Mouse (Mus musculus): Measurements from ENCODE around the gene Rab11fip4.
A peak's percentile ranks its signal among the peaks of the same experiment; 100 is the strongest.

Gene Rab11fip4

DNA sequence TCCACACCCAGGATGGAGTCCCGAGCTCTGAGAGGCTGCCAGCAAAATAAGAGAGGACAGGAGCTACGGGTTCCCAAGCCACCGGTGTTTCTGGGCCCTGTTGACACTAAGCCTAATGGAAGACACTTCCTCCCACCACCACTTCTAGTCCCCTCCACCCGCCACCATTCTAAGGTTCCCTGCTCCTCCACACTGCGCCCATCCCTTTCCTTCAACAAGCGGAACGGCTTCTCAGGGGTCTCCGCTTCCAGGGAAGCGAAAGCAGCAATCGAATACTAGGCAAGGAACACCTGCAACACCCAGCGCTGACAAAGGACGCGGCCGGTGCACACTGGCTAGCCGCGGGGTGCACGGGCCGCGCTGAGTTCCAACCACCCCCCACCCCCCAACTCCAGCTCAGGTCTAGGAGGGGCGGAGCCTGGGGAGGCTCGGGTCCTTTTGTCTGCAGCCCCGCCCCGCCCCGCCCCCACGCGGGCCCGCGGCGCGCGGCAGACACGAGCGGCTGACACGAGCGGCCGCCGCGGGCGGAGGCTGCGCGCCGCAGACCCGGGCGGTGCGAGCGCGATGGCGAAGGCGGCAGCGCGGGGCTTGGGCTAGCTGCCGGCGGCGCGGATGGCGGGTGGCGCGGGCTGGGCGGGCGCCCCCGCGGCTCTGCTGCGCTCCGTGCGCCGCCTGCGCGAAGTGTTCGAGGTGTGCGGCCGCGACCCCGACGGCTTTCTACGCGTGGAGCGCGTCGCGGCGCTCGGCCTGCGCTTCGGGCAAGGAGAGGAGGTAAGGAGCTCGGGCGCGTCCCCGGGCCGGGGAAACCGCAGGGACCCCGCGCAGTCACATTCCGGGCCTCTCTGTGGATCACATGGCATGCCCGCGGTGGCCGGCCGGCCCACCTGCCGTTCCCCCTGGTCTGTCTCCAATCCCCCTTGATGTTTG, at the start of gene Rab11fip4:
Rab11fip4 (plus strand) TSS at position 549 of the 927 bp plus-strand sequence.
- DNase-seq (ENCODE audit: low read depth), result no peak

DNA sequence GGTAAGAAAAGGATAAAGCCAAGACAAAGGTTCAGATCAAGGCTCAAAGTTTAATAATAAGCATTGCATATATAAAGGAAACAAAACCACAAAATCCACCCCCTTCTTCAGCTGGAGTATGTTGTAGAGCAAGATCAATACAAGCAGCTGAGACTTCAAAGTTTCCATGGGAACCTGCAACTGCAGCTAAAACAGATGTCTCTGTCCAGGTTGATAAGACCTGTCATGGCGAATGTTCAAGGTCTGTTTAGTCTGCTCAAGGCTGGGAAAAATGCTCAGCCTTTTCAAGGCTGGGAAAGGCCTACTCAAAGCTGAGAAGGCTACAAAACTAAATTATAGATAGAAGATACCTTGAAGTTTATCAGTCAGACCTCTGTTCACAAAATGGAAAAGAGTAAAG, 38.4 kb upstream of the Rab11fip4 start:
- no peak for DNase-seq (ENCODE audit: low read depth)

DNA sequence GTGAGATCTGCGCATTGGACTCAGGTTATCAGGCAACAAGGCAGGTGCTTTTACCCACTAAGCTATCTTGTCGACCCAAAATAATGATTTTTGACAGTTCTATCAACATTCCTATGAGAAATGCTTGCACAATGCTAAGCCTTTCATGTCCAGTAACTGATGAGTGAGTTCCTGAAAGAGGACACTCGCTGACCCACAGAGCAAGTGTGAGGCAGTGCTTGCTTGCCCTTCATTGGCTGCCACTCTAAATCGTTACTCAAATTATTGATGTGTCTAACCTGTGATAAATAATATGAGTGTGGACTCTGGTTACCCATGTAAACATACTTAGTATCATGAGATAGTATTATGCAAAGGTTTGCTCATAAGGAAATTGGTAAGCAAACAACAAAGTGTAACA, 30.5 kb upstream of the Rab11fip4 start:
- DNase-seq (ENCODE audit: low read depth), result no peak

DNA sequence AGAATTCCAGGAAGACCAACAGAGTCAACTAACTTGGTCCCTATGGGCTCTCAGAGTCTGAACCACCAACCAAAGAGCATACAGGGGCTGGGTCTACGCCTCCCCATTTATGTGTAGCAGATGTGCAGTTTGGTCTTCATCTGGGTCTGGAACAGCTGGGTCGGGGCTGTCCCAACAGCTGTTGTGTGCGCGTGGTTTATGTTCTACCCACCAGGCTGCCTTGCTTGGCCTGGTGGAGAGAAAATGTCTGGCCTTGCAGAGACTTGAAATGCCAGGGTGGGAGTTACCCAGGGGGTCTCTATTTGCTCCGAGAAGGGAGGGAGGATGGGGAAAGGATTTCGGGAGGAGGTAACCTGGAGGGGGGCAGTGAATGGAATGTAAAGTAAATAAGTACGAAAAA, 27.5 kb upstream of the Rab11fip4 start:
- no peak for DNase-seq (ENCODE audit: low read depth)

DNA sequence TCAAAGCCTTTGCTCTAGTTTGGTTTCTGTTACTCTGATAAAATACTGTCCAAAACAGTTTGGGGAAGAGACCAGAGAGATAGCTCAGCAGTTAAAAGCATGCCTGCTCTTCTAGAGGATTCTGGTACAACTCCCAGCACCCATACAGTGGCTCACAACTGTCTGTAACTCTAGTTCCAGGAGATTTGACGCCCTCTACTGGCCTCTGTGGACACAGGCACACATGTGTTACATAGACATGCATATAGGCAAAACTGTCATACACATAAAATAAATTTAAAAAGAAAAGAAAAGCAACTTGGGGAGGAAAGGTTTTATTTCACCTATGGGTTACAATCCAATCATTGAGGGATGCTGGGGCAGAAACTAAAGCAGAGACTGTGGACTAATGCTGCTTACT, 24.1 kb upstream of the Rab11fip4 start:
- no peak for DNase-seq (ENCODE audit: low read depth)

DNA sequence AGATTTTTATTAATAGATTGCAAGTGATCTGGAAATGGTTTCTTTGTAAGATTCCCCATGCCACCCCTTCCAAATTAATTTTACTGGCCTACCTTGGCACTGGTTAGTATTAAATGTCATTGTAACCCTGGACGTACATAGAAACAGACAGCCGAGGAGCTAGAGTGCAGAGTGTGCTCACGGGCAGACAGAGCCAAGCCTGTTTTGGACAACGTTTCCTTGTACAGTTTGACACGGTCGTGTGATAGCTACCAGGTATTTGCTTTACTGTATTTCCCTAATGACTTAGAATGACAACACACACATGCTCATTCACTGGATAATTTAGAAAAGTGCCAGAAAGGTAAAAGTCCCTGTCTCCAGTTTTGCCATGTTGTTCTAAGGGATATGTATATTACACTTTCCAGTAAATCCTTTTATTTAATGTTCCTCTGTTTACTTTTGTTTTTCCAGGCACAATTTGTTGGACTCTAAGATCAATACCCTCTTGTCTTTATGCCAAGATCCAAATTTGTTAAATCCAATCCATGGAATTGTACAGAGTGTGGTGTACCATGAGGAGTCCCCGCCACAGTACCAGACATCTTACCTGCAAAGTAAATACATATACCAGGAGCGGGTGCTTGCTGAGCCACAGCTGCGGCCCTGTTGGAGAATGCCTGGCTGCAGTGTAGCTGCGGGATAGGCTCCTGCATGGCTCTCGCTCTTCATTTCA, 22.7 kb upstream of the Rab11fip4 start:
- no peak for DNase-seq (ENCODE audit: low read depth)

DNA sequence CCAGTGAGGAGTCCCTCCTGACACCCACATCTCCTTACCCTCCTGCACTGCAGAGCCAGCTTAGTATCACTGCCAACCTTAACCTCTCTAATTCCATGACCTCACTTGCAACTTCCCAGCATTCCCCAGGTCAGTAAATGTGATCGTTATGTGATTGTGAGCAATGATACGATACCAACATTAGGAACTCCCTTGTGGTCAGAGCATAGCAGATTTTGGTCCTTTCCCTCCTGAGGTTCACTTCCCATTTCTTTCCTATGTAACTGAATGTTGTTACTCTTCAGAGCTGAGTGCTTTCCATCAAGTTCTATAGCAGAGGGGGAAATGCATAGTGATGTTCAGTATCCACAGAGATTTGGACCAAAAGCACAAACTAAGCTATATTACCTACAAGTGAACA, 20.7 kb upstream of the Rab11fip4 start:
- no peak for DNase-seq (ENCODE audit: low read depth)

DNA sequence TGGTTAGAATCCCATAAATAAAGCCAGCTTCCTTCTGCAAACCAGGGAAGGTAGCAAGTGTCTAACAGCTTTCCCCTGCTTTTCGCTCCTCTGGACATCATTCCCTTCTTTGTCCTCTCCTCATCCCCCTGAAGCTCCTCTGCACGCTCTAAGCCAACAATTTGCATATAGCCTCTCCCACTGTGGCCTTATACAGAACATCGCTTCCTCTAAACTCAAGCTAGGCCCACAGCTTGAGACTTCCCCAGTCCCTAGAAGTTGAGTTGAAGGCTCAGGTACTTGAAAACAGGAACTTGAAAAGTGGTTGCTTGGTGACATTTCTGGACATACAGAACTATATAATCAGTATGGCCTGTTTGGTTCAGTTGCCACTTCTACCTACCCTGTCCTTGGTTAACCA, 17.2 kb upstream of the Rab11fip4 start:
- DNase-seq (ENCODE audit: low read depth), result no peak

DNA sequence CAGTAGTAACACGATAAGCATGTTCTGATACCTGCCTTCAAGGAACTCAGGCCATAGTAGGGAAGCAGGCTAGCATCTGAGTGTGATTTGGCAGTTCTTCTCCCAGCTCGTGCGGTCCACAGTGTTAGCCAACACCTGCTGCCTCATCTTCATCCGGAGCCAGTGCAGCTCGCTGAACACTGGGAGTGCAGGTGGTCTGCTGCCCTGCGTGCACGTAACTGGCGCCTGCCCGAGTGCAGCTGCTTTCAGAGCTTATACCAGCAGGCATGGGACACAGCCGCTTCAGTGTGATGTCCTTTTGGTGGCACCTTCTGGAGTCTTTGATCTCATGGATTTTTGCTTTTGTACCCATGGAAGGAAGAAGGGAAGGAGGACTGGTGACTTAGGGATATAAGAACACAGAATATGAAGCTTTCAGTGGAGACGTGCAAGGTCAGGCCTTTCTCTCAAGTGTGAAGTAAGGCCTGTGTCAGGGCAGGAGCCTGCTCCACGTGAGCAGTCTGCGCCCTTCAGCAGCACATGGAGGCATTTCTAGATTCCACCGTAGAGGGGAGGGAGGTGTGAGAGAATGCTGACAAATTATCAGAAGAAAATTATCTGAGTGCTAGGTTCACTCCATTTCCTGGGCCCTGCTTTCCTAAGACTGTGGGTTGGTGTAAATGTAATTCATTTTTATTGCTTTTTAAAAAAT, 15.5 kb upstream of the Rab11fip4 start:
- no peak for DNase-seq (ENCODE audit: low read depth)

DNA sequence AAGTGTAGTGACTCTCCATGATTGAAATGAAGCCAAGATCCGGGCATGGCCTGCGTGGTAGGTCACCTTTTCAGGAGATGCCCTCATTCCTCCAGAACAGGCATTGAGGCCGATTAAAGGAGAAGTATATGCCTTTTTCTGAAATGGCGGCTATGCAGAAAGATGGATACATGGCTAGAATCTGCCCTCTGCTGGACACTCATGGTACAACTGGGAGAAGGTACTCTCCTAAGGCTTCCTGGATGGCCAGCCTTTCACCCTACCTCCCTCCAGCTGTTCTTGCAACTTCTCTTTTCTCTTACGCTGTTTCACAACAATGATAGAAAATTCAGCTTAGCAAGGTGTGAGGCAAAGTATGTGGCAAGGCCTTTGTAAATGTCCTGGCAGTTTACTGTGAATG, 13.3 kb upstream of the Rab11fip4 start:
- peak; percentile 90 for DNase-seq (ENCODE audit: low read depth)

DNA sequence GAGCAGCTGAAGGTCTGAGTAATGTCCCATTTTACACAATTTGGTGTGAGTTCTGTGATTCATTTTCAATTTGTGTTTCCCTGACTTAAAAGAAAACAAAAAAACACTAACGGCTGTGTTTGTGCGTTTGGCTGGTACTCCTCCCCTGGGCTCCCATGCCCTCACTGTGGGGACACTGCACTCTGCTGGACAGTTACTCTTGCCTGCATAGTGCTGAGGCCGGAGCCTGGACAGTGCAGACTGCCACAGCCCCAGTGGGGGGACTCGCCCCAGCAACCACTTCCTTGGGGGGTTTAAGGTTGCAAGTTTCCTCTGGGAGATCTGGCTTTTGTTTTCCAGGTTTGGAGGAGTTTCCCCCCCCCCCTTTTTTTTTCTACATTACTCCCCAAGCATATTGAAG, 10.4 kb upstream of the Rab11fip4 start:
- DNase-seq (ENCODE audit: low read depth), result peak; percentile 12

DNA sequence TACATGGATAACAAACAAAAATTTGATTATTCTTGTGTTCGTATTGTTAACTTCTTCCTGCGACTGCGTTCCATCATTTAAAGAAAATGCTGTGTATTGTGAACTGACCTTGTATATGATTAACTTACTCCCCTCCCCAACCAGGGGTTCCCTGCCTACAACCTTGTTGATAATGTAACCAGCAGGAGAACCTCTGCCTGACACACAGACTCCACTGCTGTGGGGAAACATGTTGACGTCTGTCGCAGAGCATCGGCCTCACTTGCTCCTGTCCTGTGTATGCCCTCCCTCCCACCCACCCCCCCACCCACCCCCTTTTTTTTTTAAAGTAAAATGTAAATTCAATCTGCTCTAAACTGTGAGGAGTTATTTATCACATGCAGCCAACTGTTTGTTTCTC, 9.8 kb upstream of the Rab11fip4 start:
- no peak for DNase-seq (ENCODE audit: low read depth)

DNA sequence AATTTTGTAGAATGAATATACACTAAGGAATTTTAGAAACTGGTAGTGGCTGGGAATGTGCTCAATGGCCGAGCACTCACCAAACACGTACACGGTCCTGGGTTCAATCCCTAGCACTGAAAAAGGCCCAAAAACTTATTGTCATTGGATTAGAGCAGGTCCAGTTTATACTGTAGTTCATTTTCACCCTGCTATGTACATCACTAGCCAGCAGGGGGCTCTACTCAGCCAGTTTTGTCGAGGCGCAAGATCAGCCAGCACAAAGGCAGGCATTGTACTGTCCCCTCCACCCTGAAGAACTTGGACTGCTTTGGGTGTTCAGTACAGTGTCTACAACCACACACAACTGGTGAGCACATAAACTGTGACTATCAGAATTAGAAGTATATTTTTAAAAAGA, 6.8 kb upstream of the Rab11fip4 start:
- peak; percentile 88 for DNase-seq (ENCODE audit: low read depth)

DNA sequence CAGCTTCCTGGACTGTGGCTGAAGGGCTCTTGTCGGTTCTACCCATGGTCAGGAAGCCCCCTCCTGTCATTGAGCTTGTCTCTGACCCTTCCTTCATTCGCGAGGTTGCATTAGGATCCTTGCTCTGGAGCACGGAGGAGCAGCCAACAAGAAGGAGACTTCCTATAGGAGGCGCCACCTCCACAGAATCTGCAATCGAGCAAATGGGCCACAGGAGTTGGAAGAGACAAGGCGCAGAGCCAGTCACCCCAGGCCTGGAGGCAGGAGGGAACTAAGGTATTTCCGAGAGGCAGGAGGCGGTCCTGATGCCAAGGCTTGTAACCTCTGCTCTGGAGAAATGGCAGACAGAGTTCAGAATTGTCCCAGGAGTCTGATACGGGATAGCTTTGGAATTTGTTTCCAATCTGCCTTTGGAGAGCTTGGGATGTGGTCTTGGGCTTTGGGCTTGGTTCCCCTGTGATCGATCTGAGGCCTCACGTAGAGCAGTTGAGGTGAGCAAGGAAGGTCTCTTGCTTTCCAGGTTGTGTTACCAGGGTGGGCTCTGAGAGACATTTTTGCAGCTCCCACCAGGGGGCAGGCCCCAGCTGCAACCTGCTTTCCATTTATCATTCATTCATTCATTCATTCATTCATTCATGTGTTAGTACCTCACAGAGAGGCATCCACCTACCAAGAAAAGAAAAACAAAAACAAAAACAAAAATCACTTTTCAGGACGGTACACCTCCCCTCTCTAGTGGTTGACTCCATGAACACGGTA, 1.5 kb upstream of the Rab11fip4 start:
- DNase-seq (ENCODE audit: low read depth), result peak; percentile 43

DNA sequence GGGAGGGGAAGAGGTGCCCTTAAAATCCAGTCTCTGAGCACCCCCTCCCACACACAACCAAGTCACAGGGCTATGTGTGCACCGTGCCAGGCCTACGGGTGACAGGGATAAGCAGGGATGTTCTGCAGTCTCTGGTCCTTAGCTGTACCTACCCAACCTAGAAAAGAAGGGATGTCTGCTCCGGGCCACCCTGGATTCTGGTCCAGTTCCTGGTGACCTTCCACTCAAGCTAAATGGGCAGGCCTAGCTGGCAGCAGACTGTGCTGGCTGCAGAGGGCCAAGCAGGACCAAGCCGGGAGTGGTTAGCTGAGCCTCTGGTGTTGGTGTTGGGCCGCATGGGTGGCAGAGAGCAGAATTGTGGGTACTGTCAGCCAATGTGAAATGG, 571 bp downstream of the Rab11fip4 start:
- DNase-seq (ENCODE audit: low read depth), result no peak

DNA sequence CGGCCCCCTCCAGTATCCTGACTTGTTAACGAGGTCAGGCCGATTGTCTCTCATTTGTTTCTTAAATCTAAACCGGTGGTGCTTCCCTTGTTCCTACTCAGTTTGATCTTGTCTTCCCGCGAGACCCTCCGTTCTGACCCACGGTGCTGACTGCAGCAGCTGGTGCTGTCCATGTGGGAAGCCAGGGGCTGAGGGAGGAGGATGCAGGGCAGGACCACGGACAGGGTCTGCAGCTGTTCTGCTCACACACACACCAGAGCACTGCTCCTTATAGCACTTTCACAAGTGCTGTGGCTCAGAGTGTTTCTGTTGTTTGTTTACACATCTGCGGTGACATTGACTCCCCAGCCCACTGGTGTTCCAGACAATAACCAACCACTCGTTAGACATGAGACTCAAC, 2.5 kb downstream of the Rab11fip4 start:
- peak; percentile 74 for DNase-seq (ENCODE audit: low read depth)

DNA sequence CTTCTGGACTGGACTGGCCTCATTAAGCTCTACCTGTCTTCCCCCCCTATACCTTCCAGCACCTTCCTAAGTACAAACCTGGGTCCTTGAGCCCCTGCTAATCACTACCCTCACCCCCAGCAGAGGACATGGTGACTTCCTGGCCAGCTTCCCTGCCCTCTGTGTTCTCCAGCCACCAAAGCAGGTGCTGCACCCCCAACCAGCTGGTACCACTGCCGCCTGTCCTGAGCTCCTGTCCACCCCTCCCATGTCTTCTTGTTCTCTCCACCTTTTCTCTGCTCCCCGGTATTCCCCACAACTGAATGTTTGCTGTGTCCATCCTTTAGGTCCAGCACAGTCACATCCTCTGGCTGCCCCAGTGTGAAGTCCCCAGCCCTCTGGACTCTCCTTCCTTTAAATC, 19.4 kb downstream of the Rab11fip4 start:
- no peak for DNase-seq (ENCODE audit: low read depth)

DNA sequence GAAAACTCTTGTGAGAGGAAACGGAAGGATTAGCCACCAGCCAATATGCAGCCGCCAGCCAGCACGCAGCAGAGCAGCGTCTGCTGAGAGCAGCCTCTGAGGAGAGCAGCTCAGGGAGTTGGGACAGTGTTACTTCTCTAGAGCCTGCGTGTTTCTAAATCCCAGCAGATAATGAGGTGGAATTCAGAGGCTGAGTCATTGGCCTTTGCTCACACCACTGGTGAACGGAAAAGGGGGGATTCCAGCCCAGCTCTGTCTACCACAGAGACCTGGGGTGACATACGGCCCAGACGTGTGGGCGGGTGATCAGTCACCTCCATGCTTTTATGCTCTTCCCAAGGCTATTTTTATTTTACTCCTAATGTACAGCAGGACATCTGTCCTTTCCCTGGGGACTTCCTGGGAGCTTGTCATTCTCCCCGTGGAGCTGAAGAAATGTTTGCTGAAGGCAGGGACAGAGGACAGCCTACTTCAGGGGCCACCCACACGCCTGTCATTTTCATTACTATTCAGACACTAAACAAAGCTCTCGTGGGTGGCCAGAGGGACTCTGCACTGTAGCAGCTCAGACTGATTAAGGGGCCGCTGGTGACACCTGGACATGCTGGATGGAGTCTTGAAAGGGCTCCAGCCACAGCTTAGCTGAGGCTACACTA, 20.1 kb downstream of the Rab11fip4 start:
- DNase-seq (ENCODE audit: low read depth), result peak; percentile 60

DNA sequence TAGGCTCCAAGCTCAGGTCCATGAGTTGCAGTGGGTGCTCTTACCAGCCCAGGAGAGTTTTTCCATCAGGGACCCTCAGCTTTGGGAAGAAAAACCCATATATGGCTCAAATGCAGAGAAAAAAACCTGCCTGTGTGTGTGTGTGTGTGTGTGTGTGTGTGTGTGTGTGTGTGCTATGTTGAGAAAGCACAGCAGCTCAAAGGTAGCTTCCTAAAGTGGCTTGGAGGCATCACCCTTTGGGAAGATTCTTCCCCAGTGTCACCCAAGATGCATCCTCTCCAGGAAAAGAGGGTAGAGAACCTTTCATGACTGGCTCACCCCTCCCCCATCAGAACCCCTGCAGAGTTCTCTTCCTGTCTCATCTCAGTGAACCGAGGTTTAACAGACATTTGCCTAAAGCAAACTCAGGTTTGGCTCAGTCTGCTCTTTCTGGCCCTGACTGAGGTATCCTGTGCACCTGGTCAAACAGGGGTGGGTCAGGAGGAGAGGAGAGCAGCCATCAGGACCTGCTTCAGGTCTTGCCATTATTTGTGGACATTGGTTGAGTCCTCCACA, 21.1 kb downstream of the Rab11fip4 start:
- DNase-seq (ENCODE audit: low read depth), result no peak

DNA sequence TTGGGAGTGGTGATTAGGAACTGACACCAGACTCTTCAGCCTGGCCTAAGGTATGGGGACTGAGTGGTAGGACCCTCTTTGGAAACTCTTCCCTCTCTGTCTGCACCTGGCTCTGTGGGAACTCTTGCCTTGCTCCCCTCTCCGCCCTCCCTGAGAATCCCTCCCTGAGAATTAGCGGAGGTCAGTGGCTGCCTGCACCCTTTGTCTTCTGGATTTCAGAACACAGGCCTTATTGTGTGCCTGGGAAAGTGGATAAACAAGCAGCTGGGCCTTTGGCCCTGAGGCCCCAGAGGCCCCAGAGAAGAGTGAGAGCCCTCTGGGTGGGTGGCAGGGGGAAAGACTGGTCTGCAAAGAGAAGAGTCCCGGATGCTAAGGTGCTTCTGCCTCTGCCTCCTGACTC, 22.1 kb downstream of the Rab11fip4 start:
- no peak for DNase-seq (ENCODE audit: low read depth)

DNA sequence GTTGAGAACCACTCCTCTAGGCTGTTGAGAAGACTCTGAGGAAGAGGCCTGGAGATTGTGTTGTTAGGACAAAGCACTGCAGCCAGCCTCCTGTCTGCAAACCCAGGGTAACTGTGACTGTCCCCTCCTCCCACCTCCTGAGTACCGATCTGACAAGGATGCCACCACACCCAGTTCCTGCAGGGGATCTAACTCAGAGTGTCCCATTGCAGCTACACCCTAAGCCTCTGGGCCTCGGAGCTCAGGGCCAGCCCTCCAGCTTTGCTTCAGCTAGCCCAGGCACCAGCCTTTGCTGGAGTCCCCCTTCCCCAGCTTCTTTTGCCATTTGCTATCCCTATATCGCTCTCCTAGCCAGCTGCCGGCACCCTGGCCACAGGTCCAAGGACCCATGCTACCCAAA, 22.7 kb downstream of the Rab11fip4 start:
- DNase-seq (ENCODE audit: low read depth), result no peak
